Mouse (Mus musculus): ENCODE results near the gene Eif2b3. TPM values are rescaled to one million over a fixed set of nuclear protein-coding genes. Genes with fewer than 3 reads are reported as not detected.

The Eif2b3 gene
- polyA plus RNA-seq, 1 experiment from 2014 or later, result 52.0 TPM

GRCm38 (mm10) chr4:117087948-117088640, 68.9 kb downstream of the Eif2b3 start:
- Histone ChIP-seq H3K36me3 (replicated peaks; ENCODE audit: control insufficient read depth, insufficient read depth, low read depth, low read length) (no peaks in the 10 kb centered on the region; the same call in 1 of the 2 replicates), H3K27ac (replicated peaks; ENCODE audit: low read depth, low read length) (no peak overlapping the region), H3K27me3 (ENCODE audit: control insufficient read depth, insufficient read depth, low read length) (no peaks in the 10 kb centered on the region), H3K4me1 (ENCODE audit: control insufficient read depth, insufficient read depth, low read length) (no peaks in the 10 kb centered on the region), H3K9me3 (replicated peaks; ENCODE audit: control insufficient read depth, low read length) (no peaks in the 10 kb centered on the region), H3K4me3 (ENCODE audit: low read depth, low read length) (no peak overlapping the region), H3K9ac (replicated peaks; ENCODE audit: low read length) (no peak overlapping the region), H3K4me2 (ENCODE audit: low read depth, low read length) (no peak overlapping the region)
- 78% methylated on average over 7 of the region's 7 CpGs for WGBS
- DNase-seq (ENCODE audit: low spot score), result no peak
- ATAC-seq (replicated peaks; ENCODE audit: insufficient number of reproducible peaks, low FRiP score, low TSS enrichment, low read depth), result no peak

GRCm38 (mm10) chr4:117090586-117090985, 71.4 kb downstream of the Eif2b3 start:
- no peak overlapping the region for H3K4me3 ChIP-seq (ENCODE audit: low read depth, low read length)
- H3K4me2 ChIP-seq (ENCODE audit: low read depth, low read length), result no peak overlapping the region
- 75% methylated on average over 7 of the region's 7 CpGs for WGBS
- DNase-seq (ENCODE audit: low spot score) (no peak), ATAC-seq (replicated peaks; ENCODE audit: insufficient number of reproducible peaks, low FRiP score, low TSS enrichment, low read depth) (no peak)
- H3K9ac ChIP-seq (replicated peaks; ENCODE audit: low read length), result no peak overlapping the region
- no peaks in the 10 kb centered on the region for H3K27me3 ChIP-seq (ENCODE audit: control insufficient read depth, insufficient read depth, low read length)
- H3K9me3 ChIP-seq (replicated peaks; ENCODE audit: control insufficient read depth, low read length), result no peaks in the 10 kb centered on the region
- no peak overlapping the region for H3K27ac ChIP-seq (replicated peaks; ENCODE audit: low read depth, low read length)
- no peaks in the 10 kb centered on the region for H3K4me1 ChIP-seq (ENCODE audit: control insufficient read depth, insufficient read depth, low read length)
- H3K36me3 ChIP-seq (replicated peaks; ENCODE audit: control insufficient read depth, insufficient read depth, low read depth, low read length), result no peaks in the 10 kb centered on the region; the same call in 1 of the 2 replicates

GRCm38 (mm10) chr4:117094626-117095361, 75.6 kb downstream of the Eif2b3 start:
- H3K36me3 ChIP-seq (replicated peaks; ENCODE audit: control insufficient read depth, insufficient read depth, low read depth, low read length), result no peaks in the 10 kb centered on the region
- DNase-seq (ENCODE audit: low spot score) (no peak), ATAC-seq (replicated peaks; ENCODE audit: insufficient number of reproducible peaks, low FRiP score, low TSS enrichment, low read depth) (no peak)
- H3K9me3 ChIP-seq (replicated peaks; ENCODE audit: control insufficient read depth, low read length), result no peaks in the 10 kb centered on the region
- no peak overlapping the region for H3K27ac ChIP-seq (replicated peaks; ENCODE audit: low read depth, low read length)
- H3K9ac ChIP-seq (replicated peaks; ENCODE audit: low read length), result no peak overlapping the region
- no peak overlapping the region for H3K4me2 ChIP-seq (ENCODE audit: low read depth, low read length)
- H3K27me3 ChIP-seq (ENCODE audit: control insufficient read depth, insufficient read depth, low read length), result no peaks in the 10 kb centered on the region
- 88% methylated on average over 3 of the region's 3 CpGs for WGBS
- no peak overlapping the region for H3K4me3 ChIP-seq (ENCODE audit: low read depth, low read length)
- H3K4me1 ChIP-seq (ENCODE audit: control insufficient read depth, insufficient read depth, low read length), result no peaks in the 10 kb centered on the region; the same call in 1 of the 2 replicates

- under 1% methylated on average over 45 of the region's 50 CpGs for WGBS
These were observed 76.6 kb downstream of the Eif2b3 start, which contains the start of gene Ptch2 for GRCm38 (mm10) chr4:117095551-117096452. Ptch2 (plus strand) TSS chr4:117096075.

GRCm38 (mm10) chr4:117096666-117097065, 77.5 kb downstream of the Eif2b3 start:
- Histone ChIP-seq H3K27ac (replicated peaks; ENCODE audit: low read depth, low read length) (no peak overlapping the region), H3K9me3 (replicated peaks; ENCODE audit: control insufficient read depth, low read length) (no peaks in the 10 kb centered on the region), H3K36me3 (replicated peaks; ENCODE audit: control insufficient read depth, insufficient read depth, low read depth, low read length) (no peaks in the 10 kb centered on the region), H3K4me1 (ENCODE audit: control insufficient read depth, insufficient read depth, low read length) (no peaks in the 10 kb centered on the region; the same call in 1 of the 2 replicates), H3K9ac (replicated peaks; ENCODE audit: low read length) (peak overlapping the region; percentile 63), H3K4me3 (ENCODE audit: low read depth, low read length) (peak overlapping the region; percentile 67), H3K27me3 (ENCODE audit: control insufficient read depth, insufficient read depth, low read length) (no peaks in the 10 kb centered on the region), H3K4me2 (ENCODE audit: low read depth, low read length) (peak overlapping the region; percentile 97)
- WGBS, result 14% methylated on average over 5 of the region's 5 CpGs
- ATAC-seq (replicated peaks; ENCODE audit: insufficient number of reproducible peaks, low FRiP score, low TSS enrichment, low read depth) (no peak), DNase-seq (ENCODE audit: low spot score) (no peak)

More at GRCm38 (mm10) chr4:117095551-117096452, 76.6 kb downstream of the Eif2b3 start, which contains the start of gene Ptch2:
- H3K9ac ChIP-seq (replicated peaks; ENCODE audit: low read length), result peak within 1 kb of the TSS; percentile 63
- peak within 1 kb of the TSS; percentile 97 for H3K4me2 ChIP-seq (ENCODE audit: low read depth, low read length)
- no peaks in the 10 kb centered on the region for H3K9me3 ChIP-seq (replicated peaks; ENCODE audit: control insufficient read depth, low read length)
- no peaks in the 10 kb centered on the region for H3K36me3 ChIP-seq (replicated peaks; ENCODE audit: control insufficient read depth, insufficient read depth, low read depth, low read length)
- H3K4me3 ChIP-seq (ENCODE audit: low read depth, low read length), result peak within 1 kb of the TSS; percentile 67
- H3K27ac ChIP-seq (replicated peaks; ENCODE audit: low read depth, low read length), result peak within 1 kb of the TSS; percentile 62
- no peaks in the 10 kb centered on the region; the same call in 1 of the 2 replicates for H3K4me1 ChIP-seq (ENCODE audit: control insufficient read depth, insufficient read depth, low read length)
- DNase-seq (ENCODE audit: low spot score) (peak; percentile 92), ATAC-seq (replicated peaks; ENCODE audit: insufficient number of reproducible peaks, low FRiP score, low TSS enrichment, low read depth) (peak; percentile 71)
- H3K27me3 ChIP-seq (ENCODE audit: control insufficient read depth, insufficient read depth, low read length), result no peaks in the 10 kb centered on the region

GRCm38 (mm10) chr4:117097969-117098763, 79.0 kb downstream of the Eif2b3 start:
- H3K4me3 ChIP-seq (ENCODE audit: low read depth, low read length), result no peak overlapping the region
- no peaks in the 10 kb centered on the region for H3K36me3 ChIP-seq (replicated peaks; ENCODE audit: control insufficient read depth, insufficient read depth, low read depth, low read length)
- H3K4me1 ChIP-seq (ENCODE audit: control insufficient read depth, insufficient read depth, low read length), result no peaks in the 10 kb centered on the region; the same call in 1 of the 2 replicates
- ATAC-seq (replicated peaks; ENCODE audit: insufficient number of reproducible peaks, low FRiP score, low TSS enrichment, low read depth) (peak; percentile 31; the same call in 1 of the 2 replicates), DNase-seq (ENCODE audit: low spot score) (peak; percentile 42)
- peak overlapping the region; percentile 19; the same call in 1 of the 2 replicates for H3K4me2 ChIP-seq (ENCODE audit: low read depth, low read length)
- 53% methylated on average over 8 of the region's 8 CpGs for WGBS
- no peaks in the 10 kb centered on the region for H3K27me3 ChIP-seq (ENCODE audit: control insufficient read depth, insufficient read depth, low read length)
- no peaks in the 10 kb centered on the region for H3K9me3 ChIP-seq (replicated peaks; ENCODE audit: control insufficient read depth, low read length)
- no peak overlapping the region for H3K27ac ChIP-seq (replicated peaks; ENCODE audit: low read depth, low read length)
- H3K9ac ChIP-seq (replicated peaks; ENCODE audit: low read length), result 0 out of 2 replicates have a peak overlapping the region, but pooled peaks have one; percentile 9

- Histone ChIP-seq H3K4me1 (ENCODE audit: control insufficient read depth, insufficient read depth, low read length) (no peaks in the 10 kb centered on the region; the same call in 1 of the 2 replicates), H3K4me3 (ENCODE audit: low read depth, low read length) (no peak overlapping the region)
These were observed 79.5 kb downstream of the Eif2b3 start for GRCm38 (mm10) chr4:117098764-117099036.

More at GRCm38 (mm10) chr4:117098764-117099036, 79.5 kb downstream of the Eif2b3 start:
- no peaks in the 10 kb centered on the region for H3K9me3 ChIP-seq (replicated peaks; ENCODE audit: control insufficient read depth, low read length)
- no peak overlapping the region for H3K27ac ChIP-seq (replicated peaks; ENCODE audit: low read depth, low read length)
- no peaks in the 10 kb centered on the region for H3K36me3 ChIP-seq (replicated peaks; ENCODE audit: control insufficient read depth, insufficient read depth, low read depth, low read length)
- no peak overlapping the region for H3K4me2 ChIP-seq (ENCODE audit: low read depth, low read length)
- ATAC-seq (replicated peaks; ENCODE audit: insufficient number of reproducible peaks, low FRiP score, low TSS enrichment, low read depth) (no peak), DNase-seq (ENCODE audit: low spot score) (no peak)
- no peak overlapping the region for H3K9ac ChIP-seq (replicated peaks; ENCODE audit: low read length)
- no peaks in the 10 kb centered on the region for H3K27me3 ChIP-seq (ENCODE audit: control insufficient read depth, insufficient read depth, low read length)
- 74% methylated on average over 2 of the region's 2 CpGs for WGBS
